Mouse (Mus musculus): ENCODE data around the gene Adgra1.

Adgra1 gene

DNA sequence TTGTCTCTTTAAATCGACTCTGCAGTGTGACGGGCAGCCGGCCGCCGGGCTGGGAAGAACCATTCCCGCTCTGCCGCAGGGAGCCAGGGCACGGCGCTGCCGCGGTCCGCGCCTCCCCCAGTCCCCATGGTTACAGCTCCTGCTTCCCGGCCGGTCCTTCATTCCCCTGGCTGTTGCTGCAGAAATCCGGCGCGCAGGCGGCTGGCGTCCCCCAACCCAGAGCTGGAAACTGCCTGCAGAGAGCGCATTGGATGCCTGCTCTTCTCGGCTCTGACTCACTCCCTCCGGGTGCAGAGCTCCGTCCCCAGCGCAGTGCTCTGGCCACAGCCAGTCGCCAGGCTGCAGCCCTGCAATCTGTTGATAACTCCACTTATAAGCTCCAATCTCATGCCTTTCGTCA, at the start of gene Adgra1:
Gene Adgra1, plus strand, starts transcription at position 139 of the 400 bp plus-strand sequence.
- peak; percentile 96 for DNase-seq (ENCODE audit: inconsistent ontology term)

DNA sequence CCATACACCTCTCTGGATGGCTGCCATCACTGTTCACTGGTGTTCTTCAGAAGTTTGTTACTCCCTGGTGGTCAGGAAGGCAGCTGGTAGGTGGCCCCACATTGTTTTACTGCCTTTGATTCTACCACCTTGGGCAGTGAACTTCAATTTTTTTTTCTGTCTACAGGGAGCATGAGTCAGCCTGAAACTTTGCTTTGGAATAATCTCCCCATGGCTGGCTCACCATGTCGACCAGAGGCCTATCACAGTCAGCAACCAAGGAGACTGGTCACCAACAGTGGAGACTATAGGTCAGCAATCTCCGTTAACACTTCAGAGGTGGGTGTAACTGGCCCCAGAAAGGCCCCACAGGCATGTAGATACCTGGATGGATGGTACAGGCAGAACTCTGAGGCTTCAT, 46.6 kb upstream of the Adgra1 start:
- no peak for DNase-seq (ENCODE audit: inconsistent ontology term)

DNA sequence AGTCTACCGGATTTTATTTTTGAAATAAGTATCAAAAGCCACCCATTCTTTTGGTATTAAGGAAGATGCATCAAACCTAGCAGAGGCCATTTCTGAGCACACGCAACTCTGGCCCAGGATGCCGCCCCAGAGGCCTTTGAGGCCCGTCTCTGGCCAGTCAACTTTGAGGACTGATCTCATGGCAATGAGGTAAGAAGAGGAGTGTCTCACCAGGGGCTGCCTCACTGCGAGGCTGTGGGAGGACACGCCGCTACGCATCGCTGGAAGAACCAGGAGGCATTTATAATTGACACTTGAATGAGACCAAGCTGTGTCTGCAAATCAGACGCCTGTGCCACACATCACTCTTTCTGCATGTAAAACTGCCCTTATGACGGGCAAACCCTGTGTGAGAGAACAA, 45.0 kb upstream of the Adgra1 start:
- DNase-seq (ENCODE audit: inconsistent ontology term), result no peak

DNA sequence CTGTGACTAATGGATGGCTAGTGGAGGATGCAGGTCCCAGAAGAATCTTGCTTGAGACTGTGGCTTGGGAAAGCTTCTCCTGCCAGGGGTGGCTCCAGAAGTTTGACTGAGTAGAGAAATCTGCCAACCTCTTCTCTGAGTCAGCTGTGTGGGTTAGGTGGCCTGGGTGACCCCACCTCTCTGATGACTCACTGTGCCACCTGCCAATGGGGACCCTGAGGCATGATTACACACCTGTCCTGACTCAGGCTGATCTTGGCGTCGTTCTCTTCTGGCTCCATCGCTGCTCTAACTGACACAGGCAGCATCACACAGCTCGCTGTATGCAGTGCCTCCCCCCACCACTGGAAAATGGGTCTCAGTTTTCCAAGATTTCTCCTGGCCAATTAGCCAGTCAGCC, 44.3 kb upstream of the Adgra1 start:
- DNase-seq (ENCODE audit: inconsistent ontology term), result no peak

DNA sequence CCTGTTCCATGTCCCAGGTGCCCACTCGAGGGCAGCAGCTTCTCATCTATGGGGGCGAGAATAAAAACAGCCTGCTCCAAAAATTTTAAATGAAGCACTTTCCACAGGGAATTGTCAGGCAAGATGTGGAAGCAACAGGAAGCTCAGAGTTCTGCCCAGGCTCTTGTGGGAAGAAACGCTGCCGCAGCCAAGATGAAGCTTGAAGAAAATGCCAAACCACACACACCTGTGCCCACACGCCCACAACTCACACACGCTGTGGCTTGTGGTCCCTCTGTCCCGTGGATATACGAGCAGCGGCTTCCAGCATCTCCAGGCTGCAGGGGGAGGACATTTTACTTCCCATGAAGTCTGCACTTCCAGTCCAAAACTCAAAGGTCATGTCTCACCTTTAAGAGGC, 42.4 kb upstream of the Adgra1 start:
- DNase-seq (ENCODE audit: inconsistent ontology term), result no peak

DNA sequence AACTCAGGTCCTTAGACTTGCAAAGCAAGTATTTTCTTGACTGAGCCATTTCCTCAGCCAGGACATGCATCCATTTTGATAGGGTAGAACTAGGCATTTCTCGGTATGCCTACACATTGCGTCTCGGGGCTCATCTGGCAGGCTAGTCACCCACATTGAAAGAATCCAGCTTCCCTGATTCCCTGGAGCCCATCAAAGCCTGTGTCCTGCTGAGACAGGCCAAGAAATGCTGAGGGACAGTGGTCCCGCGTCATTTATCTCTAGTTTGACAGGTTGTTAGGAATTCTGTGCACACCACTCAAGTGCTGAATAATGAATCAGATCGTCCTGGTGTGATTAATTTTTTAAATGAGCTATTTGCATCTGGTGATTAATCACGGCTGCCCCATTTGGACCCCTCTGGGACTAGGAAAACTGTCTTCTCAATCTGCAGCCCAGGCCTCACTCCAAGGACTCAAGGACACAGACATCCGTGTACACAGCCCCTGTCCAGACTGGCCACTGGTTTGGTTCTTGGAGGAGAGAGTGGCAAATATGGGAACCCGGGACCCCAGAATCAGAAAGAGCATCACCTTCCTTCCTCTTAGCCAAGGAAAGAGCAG, 38.9 kb upstream of the Adgra1 start:
- no peak for DNase-seq (ENCODE audit: inconsistent ontology term)

DNA sequence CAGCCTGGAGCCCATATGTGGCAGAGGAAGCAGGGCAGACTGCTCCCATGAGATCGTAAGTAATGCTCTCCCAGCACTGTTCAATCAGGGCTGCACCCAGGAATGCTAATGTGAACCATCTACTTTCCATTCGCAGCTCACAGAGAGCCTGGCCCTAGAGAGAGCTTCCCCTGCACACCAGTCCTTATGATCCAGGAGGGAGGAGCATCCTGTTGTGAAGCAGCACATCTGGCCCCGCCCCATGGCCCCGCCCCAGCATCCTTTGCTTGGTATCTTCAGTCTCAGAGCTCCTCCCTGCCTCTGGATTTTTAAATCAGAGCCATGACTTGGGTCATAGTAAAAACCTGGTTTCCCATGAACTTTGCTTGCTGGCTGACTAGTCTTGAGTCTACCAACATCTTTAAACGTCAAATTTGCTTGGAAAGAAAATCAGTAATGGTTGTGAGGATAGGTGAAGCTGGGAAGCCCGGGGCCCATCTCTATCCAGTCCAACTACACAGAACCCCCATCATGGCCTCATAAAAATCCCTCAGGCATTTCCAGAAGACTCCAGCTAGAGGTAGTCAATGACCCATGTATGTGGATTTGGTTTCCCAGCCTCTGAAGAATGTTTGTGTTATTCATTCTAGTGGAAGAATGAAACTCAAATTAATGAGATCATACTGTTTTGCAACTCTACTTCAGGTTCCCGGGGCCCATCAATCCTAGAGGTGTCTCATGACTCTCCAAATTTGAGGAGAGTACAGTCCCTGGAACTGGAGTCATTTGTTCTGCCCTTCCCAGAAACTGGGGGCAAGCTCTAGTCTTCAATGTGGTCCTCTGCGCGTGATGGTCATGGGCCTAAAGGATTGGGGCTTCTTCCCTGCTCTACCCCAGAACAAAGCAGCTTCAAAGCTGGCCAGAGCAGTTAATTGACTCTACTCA, 36.5 kb upstream of the Adgra1 start:
- DNase-seq (ENCODE audit: inconsistent ontology term), result peak; percentile 37

DNA sequence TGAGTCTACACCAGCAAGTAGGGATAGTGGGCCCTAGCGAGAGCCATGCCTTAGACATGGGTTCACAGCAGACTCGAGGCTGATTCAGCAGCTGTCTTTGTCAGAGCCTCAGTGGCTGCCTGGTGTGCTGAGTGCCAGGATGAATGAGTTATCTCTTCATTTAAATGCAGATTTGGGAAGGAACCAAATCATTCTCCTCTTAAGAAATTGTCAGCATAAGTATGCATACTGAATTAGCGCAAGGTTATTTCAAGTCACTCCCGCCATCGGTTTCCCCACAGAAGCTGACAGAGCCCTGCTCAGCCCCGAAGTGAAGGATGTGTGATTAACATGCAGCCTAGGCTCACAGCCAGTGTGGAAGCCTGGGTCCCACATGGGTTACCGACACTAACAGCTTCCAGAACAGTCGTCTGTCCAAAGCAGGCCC, 27.8 kb upstream of the Adgra1 start:
- no peak for DNase-seq (ENCODE audit: inconsistent ontology term)

DNA sequence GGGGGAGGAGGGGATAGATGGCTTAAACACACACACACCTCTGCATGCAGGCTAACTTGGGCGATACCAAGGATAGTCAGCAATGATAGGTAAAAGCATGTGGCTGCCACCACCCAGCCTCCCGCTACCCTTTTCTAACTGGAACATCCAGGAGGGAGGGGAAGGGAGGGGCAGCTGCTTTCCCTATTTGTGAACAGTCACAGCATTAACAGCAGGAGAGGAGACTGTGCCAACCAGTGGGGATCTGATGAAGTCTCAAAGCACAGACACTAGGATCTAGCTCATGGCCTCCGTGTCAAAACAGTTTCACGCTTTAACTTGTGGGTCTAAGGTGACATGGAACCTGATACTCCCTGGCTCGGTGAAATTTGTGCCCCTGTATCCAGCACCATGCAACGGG, 23.9 kb upstream of the Adgra1 start:
- DNase-seq (ENCODE audit: inconsistent ontology term), result no peak

DNA sequence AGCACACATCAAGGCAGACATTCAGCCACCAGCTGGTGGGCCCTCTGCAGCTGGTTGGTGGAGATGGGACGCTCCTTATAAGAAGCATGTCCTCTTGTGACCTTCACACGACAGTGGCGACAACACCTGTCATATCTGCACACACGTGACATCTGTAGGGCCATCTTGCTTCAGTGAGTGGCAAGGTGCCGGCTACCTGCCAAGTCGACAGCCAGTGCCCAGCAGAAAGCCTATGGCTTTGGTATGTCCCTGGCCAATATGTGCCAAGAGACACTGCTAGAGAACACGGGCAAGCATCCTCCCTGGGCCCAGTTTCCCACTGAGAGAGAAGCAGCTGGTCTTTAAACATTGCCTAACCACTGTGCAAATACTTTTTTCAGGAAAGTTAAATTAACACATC, 22.3 kb upstream of the Adgra1 start:
- no peak for DNase-seq (ENCODE audit: inconsistent ontology term)

DNA sequence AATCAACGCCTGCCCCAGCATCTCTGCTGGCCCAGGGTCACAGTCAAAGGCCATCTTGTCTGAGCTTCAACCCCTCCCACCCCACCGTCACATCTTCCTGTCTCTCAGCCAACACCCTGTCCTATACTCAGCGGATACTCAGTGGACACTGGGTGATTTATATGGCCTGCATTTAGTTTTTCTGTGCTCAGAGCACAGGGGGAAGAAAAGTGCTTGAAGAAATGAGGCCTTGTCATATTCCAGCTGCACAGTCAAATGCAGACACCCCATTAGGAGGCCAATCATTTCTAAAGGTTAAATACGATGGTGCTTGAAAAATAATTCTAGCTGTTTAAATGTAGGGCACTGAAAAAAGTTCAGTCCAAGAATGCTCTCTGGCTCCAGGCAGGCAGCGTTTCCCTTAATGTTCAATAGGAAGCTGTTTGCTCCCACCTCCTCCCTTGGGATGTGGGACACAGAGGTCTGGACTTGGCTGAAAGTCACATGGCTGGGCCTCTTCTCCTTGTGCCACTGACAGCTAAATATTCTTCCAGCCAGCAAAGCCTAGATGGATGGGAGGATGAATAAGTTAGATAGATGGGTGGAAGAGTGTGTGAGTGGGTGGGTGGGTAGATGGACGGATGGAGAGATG, 20.3 kb upstream of the Adgra1 start:
- DNase-seq (ENCODE audit: inconsistent ontology term), result no peak

DNA sequence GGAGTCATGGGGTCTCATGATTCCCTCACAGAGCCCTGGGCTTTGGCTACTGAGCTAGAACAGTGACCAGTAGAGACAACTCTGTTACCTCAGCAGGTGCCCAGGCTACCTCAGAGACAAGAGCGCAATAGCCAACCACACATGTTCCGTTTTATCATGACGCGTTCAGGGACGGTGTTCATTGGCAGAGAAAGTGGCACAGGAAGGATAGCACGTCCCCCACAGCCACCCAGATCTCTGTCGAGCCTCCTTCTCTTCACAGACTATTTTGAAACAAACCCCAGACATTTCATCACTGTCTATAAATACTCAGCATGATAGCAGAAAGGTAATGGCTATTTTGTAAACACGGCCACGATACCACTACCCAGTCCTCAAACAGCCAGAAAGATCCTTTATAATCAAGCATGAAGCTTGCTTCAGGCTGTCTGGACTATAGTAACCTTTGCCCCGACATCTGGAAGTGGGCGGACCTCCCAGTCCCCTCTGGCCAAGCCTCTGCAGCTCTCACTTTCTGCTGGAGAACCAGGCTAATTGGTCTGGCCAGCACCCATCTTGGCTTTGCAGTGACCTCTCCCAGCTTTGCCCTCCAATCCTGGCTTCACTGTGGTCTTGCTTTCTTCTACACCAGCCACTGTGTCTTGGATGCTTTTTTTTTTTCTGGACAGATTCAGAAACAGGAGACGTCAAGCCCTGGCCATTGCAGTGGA, 11.5 kb upstream of the Adgra1 start:
- no peak for DNase-seq (ENCODE audit: inconsistent ontology term)

DNA sequence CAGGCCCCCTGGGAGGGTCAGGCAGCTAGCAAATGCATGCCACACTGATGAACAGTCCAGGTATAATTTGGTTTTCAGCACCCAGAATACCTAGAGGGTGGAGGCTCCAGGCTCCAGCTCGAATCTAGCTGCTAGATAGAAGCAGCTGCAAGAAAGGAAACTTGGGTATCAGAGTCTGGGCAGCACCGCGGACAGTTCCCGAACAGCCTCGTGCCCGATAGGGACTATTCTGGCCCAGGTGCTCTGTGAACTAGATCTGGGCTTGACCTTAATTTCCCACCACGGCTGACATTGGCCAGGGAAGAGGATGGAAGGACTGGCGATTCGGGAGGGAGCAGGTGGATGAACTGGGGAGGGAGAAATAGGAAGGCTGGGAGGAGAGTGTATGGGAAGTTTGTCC, 6.3 kb upstream of the Adgra1 start:
- DNase-seq (ENCODE audit: inconsistent ontology term), result peak; percentile 37

DNA sequence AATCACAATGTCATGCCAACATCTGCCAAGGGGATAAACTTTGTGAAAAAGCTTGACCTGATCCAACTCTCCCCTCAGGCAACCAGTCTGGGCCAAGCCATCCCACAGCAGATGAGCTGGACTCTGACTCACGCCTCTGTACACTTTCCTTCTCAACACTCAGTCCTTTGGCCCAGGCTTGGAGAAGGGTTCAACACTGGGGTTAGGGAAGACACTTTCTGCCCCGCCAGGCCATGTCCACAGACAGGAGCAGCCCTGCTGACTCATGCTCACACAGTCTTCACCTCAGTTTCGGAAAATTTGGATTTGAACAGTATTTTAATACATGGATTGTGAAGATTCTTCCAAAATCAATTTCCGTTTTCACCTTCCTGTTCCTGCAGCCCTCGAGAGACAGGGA, 442 bp upstream of the Adgra1 start:
- DNase-seq (ENCODE audit: inconsistent ontology term), result no peak

DNA sequence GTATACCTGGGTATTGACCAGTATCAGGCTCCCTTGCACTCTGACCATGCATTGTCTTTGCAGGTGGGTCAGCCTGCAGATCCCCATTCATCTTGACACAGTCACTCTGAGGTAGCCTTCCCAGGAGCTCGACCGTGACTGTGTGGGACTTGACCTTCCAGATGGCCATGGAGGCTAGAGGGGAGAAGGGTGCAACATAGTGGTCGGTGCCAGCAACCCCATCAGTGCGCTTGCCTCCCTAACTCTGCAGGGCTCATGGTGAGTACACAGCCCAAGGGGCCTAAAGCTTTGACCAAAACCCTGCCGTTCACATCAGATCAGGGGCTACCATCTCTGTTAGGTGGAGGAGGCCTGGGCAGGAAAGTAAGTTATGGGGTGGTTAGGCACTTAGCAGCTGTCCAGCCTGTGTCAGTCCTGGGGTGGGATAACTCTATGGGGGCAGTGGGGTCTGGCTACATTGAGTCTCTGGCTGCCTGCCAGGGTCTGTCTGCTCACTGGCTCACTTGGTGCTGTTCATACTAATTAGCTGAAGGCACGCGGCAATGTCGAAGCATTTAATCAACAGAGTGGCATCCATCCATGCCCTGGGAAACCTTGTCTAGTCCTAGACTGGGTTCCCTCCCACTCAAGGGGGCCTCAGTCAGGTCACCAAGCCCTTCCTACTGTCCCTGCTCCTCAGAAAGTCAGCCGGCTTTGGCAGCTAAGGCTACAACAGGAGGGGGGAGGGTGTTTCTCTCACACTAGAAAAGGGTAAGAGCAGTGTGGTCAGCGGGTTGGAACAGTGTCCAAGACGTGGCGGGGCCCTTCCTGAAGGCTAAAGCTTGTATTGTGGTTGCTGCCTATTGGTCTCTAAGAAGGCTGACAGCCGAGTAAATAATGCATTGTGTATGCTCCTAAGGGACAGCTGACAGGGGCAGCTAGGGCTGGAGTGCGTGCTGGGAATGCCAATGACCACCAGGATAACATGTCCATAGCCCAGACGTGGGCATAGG, 1.5 kb downstream of the Adgra1 start:
- peak; percentile 60 for DNase-seq (ENCODE audit: inconsistent ontology term)

DNA sequence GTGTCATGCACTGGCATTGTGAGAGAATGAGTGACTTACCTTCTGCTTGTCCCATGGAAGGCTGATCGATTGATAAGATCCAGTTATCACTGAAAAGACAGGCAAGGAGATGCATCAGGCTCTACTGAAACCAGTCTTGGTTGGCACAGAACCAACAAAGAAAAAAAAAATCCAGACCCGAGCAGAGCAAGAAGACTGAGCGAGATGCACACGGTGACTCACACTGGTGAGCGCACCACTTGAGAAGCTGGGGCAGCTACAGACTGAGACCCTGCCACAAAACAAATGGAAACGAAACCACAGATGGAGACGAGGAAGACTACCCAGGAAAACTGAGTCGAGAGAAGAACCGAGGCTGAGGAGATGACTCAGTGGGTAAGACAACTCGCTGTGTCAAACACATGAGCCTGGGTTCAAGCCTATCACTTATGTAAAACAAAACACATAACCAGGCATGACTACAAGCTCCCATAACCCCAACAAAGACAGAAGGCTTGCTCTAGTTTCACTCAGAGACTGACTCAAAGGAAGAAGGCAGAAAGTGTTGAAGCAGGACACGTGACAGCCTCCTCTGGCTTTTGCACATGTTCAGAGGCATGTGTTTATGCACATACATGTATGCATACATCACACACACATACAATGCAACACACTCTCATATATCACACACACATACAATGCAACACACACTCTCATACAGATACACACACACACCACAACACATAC, 6.6 kb downstream of the Adgra1 start:
- no peak for DNase-seq (ENCODE audit: inconsistent ontology term)

DNA sequence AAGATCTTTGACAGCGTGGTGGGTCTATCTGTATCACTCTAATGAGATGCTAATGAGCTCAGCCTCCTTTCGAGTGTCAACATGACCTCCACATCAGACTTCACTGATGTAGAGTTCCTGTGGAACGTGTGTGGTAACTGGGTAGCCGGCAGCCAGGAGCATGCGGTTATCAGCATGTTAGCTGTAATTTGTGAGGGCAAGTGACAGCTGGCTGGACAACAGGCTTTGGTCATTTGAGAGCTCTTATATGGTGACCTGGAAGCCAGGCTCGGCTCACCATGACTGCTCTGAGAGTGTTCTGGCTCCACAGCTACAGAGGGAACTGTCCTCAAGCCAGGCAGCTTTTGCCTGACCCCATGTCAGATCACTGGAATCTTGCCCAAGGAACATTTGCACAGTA, 8.4 kb downstream of the Adgra1 start:
- no peak for DNase-seq (ENCODE audit: inconsistent ontology term)

DNA sequence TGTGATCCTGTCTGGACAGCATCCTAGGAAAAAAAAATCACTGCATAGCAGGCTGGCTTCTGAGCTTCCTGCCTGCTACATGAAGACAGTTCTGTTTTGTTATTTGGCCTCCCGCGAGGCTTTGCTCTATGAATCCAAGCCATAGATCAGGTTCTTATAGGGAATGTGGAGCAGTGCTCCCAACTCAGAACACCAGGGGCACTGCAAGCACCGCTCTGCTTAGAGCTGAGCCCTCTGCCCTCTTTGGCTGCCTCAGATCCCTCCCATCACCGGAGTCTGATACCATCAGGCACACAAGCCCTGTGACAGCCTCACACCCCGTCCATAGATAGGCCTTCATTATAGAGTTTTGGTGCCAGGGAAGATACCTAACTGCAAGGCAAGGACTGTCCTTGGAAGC, 9.2 kb downstream of the Adgra1 start:
- DNase-seq (ENCODE audit: inconsistent ontology term), result no peak

DNA sequence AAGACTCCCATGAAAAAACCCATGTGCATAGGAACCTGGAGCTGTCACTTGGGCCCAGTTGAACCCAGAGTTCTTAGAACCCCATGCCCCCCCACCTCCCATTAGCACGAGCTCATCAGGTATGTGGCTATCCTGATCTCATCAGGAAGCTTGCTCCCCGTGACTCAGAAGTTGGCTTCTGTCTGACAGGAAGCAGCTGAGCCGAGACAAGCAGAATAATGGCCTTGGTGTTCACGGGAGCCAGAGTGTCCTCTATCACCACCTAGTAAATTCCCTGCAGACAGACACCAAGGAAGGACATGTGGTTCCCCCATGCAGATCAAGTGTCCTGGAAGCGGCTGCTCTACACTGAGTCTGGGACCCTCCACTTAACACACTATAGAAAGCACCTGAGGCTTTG, 9.8 kb downstream of the Adgra1 start:
- peak; percentile 71 for DNase-seq (ENCODE audit: inconsistent ontology term)

DNA sequence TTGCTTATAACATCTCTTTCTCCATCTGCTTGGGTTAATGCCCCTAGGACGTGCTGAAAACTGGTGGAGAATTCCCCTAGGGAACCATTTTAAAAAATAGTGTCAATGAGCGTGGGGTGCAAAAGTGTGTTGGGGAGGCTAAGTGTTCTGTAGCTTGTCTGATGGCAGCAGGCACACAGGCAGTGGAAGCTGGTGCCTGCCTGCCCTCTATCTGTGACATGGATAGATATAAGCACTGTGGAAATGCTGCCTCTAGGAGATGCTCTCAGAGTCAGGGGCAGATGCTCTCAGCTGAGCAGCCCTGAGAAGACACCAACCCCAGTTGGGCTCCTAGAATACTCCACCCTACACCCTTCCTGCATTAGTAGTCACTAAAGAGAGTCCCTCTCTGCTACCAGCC, 11.1 kb downstream of the Adgra1 start:
- no peak for DNase-seq (ENCODE audit: inconsistent ontology term)
